Mouse (Mus musculus) ZHBTc4 (cell line): Measurements from ENCODE around the gene Olfr1101.

Experiments used
- DNase-seq: peaks from one replicate; pipeline ENCODE4 v3.0.0-alpha.2; 2011; ENCODE audit warnings: low read depth, low spot score

Olfr1101 gene

DNA sequence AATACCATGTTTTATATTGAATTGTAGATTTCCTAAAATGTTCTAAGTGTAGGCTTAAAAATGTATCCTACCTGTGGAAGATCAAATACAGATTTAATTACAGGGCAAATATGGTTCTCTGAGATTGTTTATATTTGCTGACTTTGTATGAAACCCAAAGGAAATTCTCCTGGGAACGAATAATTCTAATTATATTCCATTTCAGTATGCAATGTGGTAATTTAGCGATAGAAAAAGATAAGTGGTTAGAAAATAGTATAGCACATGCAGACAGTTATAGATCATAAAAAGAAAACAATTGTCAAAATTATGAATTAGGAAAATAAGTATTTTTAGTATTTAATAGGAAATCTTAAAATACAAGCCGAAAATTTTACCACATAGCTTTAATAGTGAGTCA lies at the start of gene Olfr1101:
TSS of gene Olfr1101 (minus strand) at position 101 of the 400 bp plus-strand sequence.
- no peak for DNase-seq

DNA sequence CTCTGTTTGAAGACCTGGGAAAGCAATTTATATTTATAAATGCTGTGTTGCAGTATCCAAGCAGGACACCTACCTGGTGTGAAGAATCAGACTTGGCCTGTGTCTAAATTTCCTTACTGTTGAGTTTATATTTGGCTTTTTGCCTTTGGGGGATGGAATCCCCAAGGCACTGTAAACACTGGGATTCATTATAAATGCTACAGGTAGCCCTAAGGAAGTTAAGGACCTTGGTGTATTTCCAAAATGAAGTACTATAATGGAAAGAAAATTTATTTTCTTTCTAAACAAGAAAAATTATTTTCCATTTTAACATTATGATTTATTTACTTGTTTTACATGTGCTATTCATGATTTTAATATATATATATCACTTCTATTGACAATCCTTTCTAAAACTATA lies 45.4 kb upstream of the Olfr1101 start, which contains the start of gene Olfr1105:
TSS of gene Olfr1105 (minus strand) at position 101 of the 400 bp plus-strand sequence.
- DNase-seq = no peak

DNA sequence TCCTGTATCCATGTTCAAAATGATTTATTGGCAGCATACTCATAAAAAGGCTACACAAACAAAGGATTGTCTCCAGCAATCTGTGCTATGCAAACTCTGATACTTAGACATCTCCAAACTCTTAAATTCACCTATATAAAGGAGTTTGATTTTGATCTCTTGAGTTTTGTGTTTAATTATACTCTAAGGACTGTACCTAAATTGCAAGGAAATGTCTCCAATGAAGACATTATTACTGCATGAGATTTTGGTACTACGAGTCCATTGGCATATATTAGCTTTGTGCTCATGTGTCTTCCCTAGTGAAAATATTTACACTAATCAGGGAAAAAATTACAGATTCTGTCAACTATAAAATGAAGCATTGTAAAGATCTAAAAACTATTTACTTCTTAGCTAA lies 36.0 kb upstream of the Olfr1101 start, which contains the start of gene Olfr1104:
TSS of gene Olfr1104 (minus strand) at position 101 of the 400 bp plus-strand sequence.
- DNase-seq = no peak

DNA sequence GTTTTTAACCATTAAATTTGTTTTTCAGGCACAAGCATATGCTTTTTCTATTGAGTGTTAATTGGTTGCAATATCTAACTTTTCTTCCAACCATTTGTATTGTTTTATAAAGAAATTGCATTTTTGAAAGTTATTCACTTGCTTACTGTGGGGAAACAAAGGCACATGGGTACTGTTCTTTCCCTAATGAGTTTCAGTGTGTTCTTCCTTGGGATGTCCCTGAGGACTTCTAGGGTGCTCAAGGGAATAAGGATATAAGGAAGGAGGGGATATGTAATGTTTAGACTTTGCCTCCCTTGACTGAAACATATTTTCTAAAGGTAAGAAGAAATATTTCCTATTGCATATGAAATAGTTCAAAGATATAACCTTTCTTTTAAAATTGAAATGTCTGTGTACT lies 7.1 kb upstream of the Olfr1101 start, which contains the start of gene Olfr1102:
TSS of gene Olfr1102 (plus strand) at position 301 of the 400 bp plus-strand sequence.
- no peak for DNase-seq

DNA sequence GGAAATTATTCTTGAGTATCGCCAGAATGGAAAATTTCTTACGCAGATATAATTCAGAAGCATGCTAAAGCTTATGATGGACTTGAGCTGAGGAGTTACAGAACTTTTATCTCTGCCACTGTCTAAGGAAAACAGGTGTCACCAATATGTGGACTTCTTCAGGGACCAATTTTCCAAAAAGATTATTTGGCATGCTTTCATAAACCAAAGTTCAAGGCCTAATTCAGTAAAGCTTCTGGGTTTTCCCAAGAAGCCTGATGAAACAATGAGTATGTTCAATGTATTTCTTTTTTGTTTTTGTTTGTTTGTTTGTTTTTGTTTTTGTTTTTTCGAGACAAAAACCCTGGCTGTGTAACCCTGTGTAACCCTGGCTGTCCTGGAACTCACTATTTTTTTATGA lies 11.2 kb downstream of the Olfr1101 start, which contains the start of gene Olfr1100:
TSS of gene Olfr1100 (minus strand) at position 101 of the 400 bp plus-strand sequence.
- DNase-seq = no peak

DNA sequence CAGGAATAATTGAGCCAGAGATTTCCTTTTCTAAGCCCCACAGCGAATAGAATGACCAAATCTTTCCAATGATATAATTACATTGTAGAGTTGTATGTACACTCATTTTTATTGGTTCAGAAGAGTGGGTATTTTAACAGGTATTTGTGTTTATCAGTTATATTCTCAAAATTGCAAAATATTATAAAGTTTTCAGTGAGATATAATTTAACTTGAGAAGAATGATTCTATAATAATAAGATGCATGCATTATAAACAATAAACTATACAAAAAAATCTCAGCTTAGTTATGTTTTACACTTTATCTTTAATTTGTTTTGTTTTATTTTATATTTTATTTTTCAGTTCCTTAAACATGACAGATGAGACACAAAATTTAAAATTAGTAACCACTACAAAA lies 30.4 kb downstream of the Olfr1101 start, which contains the start of gene Olfr1099:
TSS of gene Olfr1099 (minus strand) at position 101 of the 400 bp plus-strand sequence.
- no peak for DNase-seq
